Mouse (Mus musculus) T-helper 1 cell (primary cell): Measurements from ENCODE around the gene Med22.

Source experiments
- in situ Hi-C: fragments of 300-600 bp; cut with MboI, MseI; formaldehyde crosslinking; loops from one replicate; pipeline ENCODE4 v1.15.1; 2025; ENCODE audit warnings: high pct_unique_total_duplicates

The Med22 gene

GRCm38 (mm10) chr2:26910124-26910993 is at the start of gene Med22, which contains the start of gene Rpl7a:
TSS of gene Med22 (minus strand) at chr2:26910677.
TSS of gene Rpl7a (plus strand) at chr2:26910764.
- in situ Hi-C loops: no loop called here

GRCm38 (mm10) chr2:26957488-26957859 is 47.0 kb upstream of the Med22 start:
- in situ Hi-C loops: no loop called here

- in situ Hi-C loops: no loop called here
These were observed 46.5 kb upstream of the Med22 start for GRCm38 (mm10) chr2:26956811-26957487.

GRCm38 (mm10) chr2:26954735-26955395 is 44.4 kb upstream of the Med22 start:
- in situ Hi-C loops: no loop called here

GRCm38 (mm10) chr2:26952866-26953265 is 42.4 kb upstream of the Med22 start:
- in situ Hi-C loops: no loop called here

- in situ Hi-C loops: no loop called here
These were observed 41.7 kb upstream of the Med22 start for GRCm38 (mm10) chr2:26952193-26952592.

- in situ Hi-C loops: no loop called here
These were observed 40.9 kb upstream of the Med22 start for GRCm38 (mm10) chr2:26951346-26951905.

- in situ Hi-C loops: no loop called here
These were observed 39.9 kb upstream of the Med22 start for GRCm38 (mm10) chr2:26950411-26950810.

GRCm38 (mm10) chr2:26943253-26943652 is 32.8 kb upstream of the Med22 start:
- in situ Hi-C loops: no loop called here

- in situ Hi-C loops: no loop called here
These were observed 31.1 kb upstream of the Med22 start for GRCm38 (mm10) chr2:26941539-26941938.

GRCm38 (mm10) chr2:26936425-26936824 is 25.9 kb upstream of the Med22 start:
- in situ Hi-C loops: loop anchor here (5.0 kb wide), 1 partner anchor 71 kb away; the partner anchor contains the start of gene Cacfd1

GRCm38 (mm10) chr2:26935286-26935685 is 24.8 kb upstream of the Med22 start:
- in situ Hi-C loops: loop anchor here (5.0 kb wide), 1 partner anchor 72 kb away; the partner anchor contains the start of gene Cacfd1

- in situ Hi-C loops: loop anchor here (5.0 kb wide), 1 partner anchor 94 kb away; the partner anchor contains the start of gene Slc2a6
These were observed 23.0 kb upstream of the Med22 start, which contains the start of the genes Surf4 and Stkld1 for GRCm38 (mm10) chr2:26933304-26934055. TSS of gene Surf4 (minus strand) at chr2:26933928. TSS of gene Stkld1 (plus strand) at chr2:26934047.

GRCm38 (mm10) chr2:26932473-26933303 is 22.2 kb upstream of the Med22 start:
- in situ Hi-C loops: loop anchor here (5.0 kb wide), 1 partner anchor 95 kb away; the partner anchor contains the start of gene Slc2a6

GRCm38 (mm10) chr2:26930390-26930789 is 19.9 kb upstream of the Med22 start:
- in situ Hi-C loops: loop anchor here (5.0 kb wide), 1 partner anchor 97 kb away; the partner anchor contains the start of gene Slc2a6

GRCm38 (mm10) chr2:26927745-26928476 is 17.4 kb upstream of the Med22 start:
- in situ Hi-C loops: loop anchor here (10.0 kb wide), 1 partner anchor 1963 kb away; the partner anchor contains the start of gene Dph7

GRCm38 (mm10) chr2:26921784-26922183 is 11.3 kb upstream of the Med22 start:
- in situ Hi-C loops: loop anchor here (10.0 kb wide), 1 partner anchor 1957 kb away; the partner anchor contains the start of gene Dph7

- in situ Hi-C loops: loop anchor here (10.0 kb wide), 1 partner anchor 1956 kb away; the partner anchor contains the start of gene Dph7
These were observed 9.8 kb upstream of the Med22 start for GRCm38 (mm10) chr2:26920190-26920855.
